Mouse (Mus musculus): ENCODE results near the gene Pgam1. TPM values are rescaled to one million over a fixed set of nuclear protein-coding genes. Genes with fewer than 3 reads are reported as not detected.
"Not testable (repeated sequence)": the region's sequence is repeated elsewhere in the genome, so short reads cannot be mapped to it uniquely, and the experiment has no call there.

The Pgam1 gene
- polyA plus RNA-seq (2012; rRNA removed) (465 and 490 TPM in 2 replicates), polyA plus RNA-seq (2014; fragmentation: Nextera tagmentation; extraction: Ambion mirVana) (543 and 562 TPM in 2 replicates)

DNA sequence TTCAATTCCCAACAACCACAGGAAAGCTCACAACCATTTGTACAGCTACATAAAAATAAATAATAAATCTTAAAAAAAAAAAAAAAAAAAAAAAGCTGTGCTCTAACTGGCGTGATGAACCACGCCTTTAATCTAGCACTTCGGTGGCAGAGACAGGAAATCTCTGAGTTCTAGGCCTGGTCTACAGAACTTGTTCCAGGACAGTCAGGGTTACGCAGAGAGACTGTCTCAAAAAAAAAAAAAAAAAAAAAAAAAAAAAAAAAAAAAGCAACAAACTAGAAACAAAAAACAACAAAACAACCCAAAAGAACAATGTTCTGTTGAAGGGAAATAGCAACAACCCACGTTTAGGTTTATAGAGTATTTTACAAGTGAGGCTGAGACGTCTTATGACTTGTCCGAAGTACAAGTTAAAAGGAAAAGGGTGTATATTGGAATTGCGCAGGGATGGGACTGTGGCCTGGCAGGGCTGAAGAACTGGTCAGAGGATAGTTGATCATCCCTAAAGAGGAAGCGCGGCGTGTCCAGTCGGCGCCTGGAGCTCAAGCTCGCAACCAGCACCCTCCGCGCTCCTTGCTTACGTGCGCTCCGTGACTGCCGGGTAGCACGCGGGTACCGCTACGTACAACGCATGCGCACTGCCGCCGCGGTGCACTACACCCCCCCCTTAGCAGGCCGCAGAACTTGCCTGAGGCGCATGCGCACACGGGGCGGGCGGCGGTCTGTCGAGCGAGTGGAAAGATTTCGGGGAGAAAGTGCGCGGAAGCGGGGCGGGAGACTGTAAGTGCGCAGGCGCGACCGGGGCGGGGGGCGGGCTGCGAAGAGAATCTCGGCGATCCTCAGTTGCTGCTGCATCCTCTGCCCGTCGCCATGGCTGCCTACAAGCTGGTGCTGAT is at the start of gene Pgam1:
Gene Pgam1, plus strand, starts transcription at position 746 of the 896 bp plus-strand sequence.
- ATAC-seq (ENCODE audit: low FRiP score, low read depth) (peak; percentile 95), DNase-seq (ENCODE audit: low spot score) (peak; percentile 97)
- H3K36me3 ChIP-seq (ENCODE audit: control insufficient read depth, insufficient read depth, low read length), result peaks cover 13% of the 10 kb centered on the region
- no peaks in the 10 kb centered on the region for H3K27me3 ChIP-seq (ENCODE audit: control insufficient read depth, insufficient read depth, low read length)
- H3K9ac ChIP-seq (ENCODE audit: low read depth, low read length, severe bottlenecking), result peak within 1 kb of the TSS; percentile 84
- H3K4me1 ChIP-seq (ENCODE audit: control insufficient read depth, insufficient read depth, low read length), result peaks cover 20% of the 10 kb centered on the region
- no peaks in the 10 kb centered on the region for H3K9me3 ChIP-seq (ENCODE audit: control insufficient read depth, low read length)
- peak within 1 kb of the TSS; percentile 91 for H3K4me3 ChIP-seq (replicated peaks; ENCODE audit: low read length)
- WGBS, result 7% methylated on average over 38 of the region's 54 CpGs
- peak within 1 kb of the TSS; percentile 66 for H3K4me2 ChIP-seq (replicated peaks; ENCODE audit: low read depth, low read length, severe bottlenecking)
- peak; percentile 75; the same call in 1 of the 2 replicates for TF ChIP-seq POLR2A (IDR thresholded peaks at IDR 0.05; ENCODE audit: borderline replicate concordance, extremely low read depth, insufficient read depth, insufficient read length)
- H3K27ac ChIP-seq (replicated peaks; ENCODE audit: low read depth, low read length), result peak within 1 kb of the TSS; percentile 69

DNA sequence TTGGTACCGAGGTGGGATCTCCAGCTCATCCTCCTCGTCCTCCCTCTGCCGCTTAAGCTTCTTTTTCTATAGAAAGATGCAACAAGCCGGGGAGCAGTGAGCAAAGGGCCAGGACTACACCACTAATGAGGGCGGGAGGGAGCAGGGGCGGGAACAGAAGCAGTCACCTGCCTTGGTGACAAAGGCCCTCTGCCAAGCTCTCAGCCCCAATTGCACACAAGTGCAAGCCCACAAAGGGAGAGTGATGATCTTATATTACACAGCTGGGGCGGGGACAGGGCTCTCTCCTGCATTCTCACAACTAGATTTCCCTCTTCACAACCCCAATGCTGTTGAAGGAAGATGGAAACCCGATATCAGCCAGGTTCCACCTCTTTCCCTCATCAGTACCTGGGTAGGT is 45.0 kb upstream of the Pgam1 start:
- no peak for TF ChIP-seq POLR2A (IDR thresholded peaks at IDR 0.05; ENCODE audit: borderline replicate concordance, extremely low read depth, insufficient read depth, insufficient read length)
- WGBS, result 90% methylated on average over 8 of the region's 8 CpGs
- ATAC-seq (ENCODE audit: low FRiP score, low read depth), result no peak

DNA sequence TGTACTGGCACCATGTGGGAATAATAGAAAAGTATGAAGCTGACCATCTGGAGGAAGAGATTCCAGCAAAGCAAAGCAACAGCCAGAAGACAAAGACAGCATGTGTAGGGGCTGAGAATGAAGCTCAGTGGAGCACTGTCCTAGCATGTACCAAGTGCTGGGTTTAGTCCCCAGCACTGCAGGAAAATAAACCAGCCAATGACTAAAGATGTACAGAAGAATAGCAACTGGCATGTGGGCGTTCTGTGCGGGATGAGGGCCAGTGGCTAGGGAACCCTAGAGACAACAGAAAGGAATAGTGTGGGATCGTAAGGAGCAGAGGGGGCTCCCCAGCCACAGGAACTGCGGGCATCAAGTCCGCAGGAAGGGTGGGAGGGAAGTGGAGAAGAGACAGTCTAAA is 42.4 kb upstream of the Pgam1 start:
- WGBS, result 99% methylated on average over 5 of the region's 5 CpGs
- no peak overlapping the region for H3K4me2 ChIP-seq (replicated peaks; ENCODE audit: low read depth, low read length, severe bottlenecking)
- no peaks in the 10 kb centered on the region for H3K9me3 ChIP-seq (ENCODE audit: control insufficient read depth, low read length)
- no peaks in the 10 kb centered on the region for H3K4me1 ChIP-seq (ENCODE audit: control insufficient read depth, insufficient read depth, low read length)
- no peak overlapping the region for H3K27ac ChIP-seq (replicated peaks; ENCODE audit: low read depth, low read length)
- H3K27me3 ChIP-seq (ENCODE audit: control insufficient read depth, insufficient read depth, low read length), result no peaks in the 10 kb centered on the region
- no peak overlapping the region for H3K9ac ChIP-seq (ENCODE audit: low read depth, low read length, severe bottlenecking)
- ATAC-seq (ENCODE audit: low FRiP score, low read depth) (no peak), DNase-seq (ENCODE audit: low spot score) (no peak)
- peaks cover 73% of the 10 kb centered on the region for H3K36me3 ChIP-seq (ENCODE audit: control insufficient read depth, insufficient read depth, low read length)
- TF ChIP-seq POLR2A (IDR thresholded peaks at IDR 0.05; ENCODE audit: borderline replicate concordance, extremely low read depth, insufficient read depth, insufficient read length), result no peak
- H3K4me3 ChIP-seq (replicated peaks; ENCODE audit: low read length), result no peak overlapping the region

More for the DNA sequence above, 45.0 kb upstream of the Pgam1 start:
- Histone ChIP-seq H3K9ac (ENCODE audit: low read depth, low read length, severe bottlenecking) (no peak overlapping the region), H3K36me3 (ENCODE audit: control insufficient read depth, insufficient read depth, low read length) (peaks cover 76% of the 10 kb centered on the region), H3K27me3 (ENCODE audit: control insufficient read depth, insufficient read depth, low read length) (no peaks in the 10 kb centered on the region), H3K4me1 (ENCODE audit: control insufficient read depth, insufficient read depth, low read length) (no peaks in the 10 kb centered on the region), H3K4me2 (replicated peaks; ENCODE audit: low read depth, low read length, severe bottlenecking) (no peak overlapping the region), H3K27ac (replicated peaks; ENCODE audit: low read depth, low read length) (no peak overlapping the region), H3K4me3 (replicated peaks; ENCODE audit: low read length) (no peak overlapping the region), H3K9me3 (ENCODE audit: control insufficient read depth, low read length) (no peaks in the 10 kb centered on the region)
- no peak for DNase-seq (ENCODE audit: low spot score)

DNA sequence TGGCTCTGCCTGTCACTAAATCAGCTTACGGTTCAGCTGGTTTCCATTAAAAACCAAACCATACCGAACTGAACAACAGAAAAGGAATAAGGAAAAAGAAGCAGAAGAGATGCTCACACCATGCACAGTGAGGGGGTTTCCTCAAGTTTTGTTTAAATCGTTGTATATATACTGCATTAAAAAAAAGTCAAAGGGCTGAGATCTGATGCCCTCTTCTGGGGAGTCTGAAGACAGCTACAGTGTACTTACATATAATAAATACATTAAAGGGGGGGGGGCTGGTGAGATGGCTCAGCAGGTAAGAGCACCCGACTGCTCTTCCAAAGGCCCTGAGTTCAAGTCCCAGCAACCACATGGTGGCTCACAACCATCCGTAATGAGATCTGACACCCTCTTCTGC is 41.8 kb upstream of the Pgam1 start:
- not testable (repeated sequence) for H3K4me2 ChIP-seq (replicated peaks; ENCODE audit: low read depth, low read length, severe bottlenecking); H3K9ac ChIP-seq (ENCODE audit: low read depth, low read length, severe bottlenecking); H3K4me3 ChIP-seq (replicated peaks; ENCODE audit: low read length); ATAC-seq (ENCODE audit: low FRiP score, low read depth); H3K27ac ChIP-seq (replicated peaks; ENCODE audit: low read depth, low read length); H3K4me1 ChIP-seq (ENCODE audit: control insufficient read depth, insufficient read depth, low read length); H3K9me3 ChIP-seq (ENCODE audit: control insufficient read depth, low read length); DNase-seq (ENCODE audit: low spot score); H3K27me3 ChIP-seq (ENCODE audit: control insufficient read depth, insufficient read depth, low read length)
- H3K36me3 ChIP-seq (ENCODE audit: control insufficient read depth, insufficient read depth, low read length), result peaks cover 74% of the 10 kb centered on the region
- WGBS, result 73% methylated on average over 5 of the region's 5 CpGs

DNA sequence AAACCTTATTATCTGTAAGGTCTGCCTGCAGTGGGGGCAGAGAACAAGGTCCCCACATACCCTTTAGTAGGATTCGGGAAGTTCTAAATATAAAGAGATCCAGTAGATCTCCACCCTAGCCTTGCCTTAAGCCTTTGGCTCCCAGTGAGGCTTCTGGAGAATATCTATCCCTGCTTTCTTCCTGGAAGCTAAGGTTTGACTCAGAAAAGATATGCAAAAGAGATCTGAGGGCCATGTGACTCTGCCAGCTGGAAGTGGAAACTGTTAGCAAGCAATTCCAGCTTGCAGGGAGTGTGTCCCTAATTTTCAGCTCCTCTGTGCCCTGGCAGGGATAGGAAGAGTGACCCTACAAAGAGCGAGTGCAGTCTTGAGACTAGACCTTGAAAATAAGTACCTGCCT is 39.4 kb upstream of the Pgam1 start:
- Histone ChIP-seq H3K4me2 (replicated peaks; ENCODE audit: low read depth, low read length, severe bottlenecking) (no peak overlapping the region), H3K27me3 (ENCODE audit: control insufficient read depth, insufficient read depth, low read length) (no peaks in the 10 kb centered on the region), H3K9ac (ENCODE audit: low read depth, low read length, severe bottlenecking) (no peak overlapping the region), H3K9me3 (ENCODE audit: control insufficient read depth, low read length) (no peaks in the 10 kb centered on the region), H3K27ac (replicated peaks; ENCODE audit: low read depth, low read length) (no peak overlapping the region), H3K36me3 (ENCODE audit: control insufficient read depth, insufficient read depth, low read length) (peaks cover 65% of the 10 kb centered on the region), H3K4me1 (ENCODE audit: control insufficient read depth, insufficient read depth, low read length) (no peaks in the 10 kb centered on the region), H3K4me3 (replicated peaks; ENCODE audit: low read length) (no peak overlapping the region)
- WGBS, result 97% methylated on average over 2 of the region's 2 CpGs
- ATAC-seq (ENCODE audit: low FRiP score, low read depth) (no peak), DNase-seq (ENCODE audit: low spot score) (no peak)
- TF ChIP-seq POLR2A (IDR thresholded peaks at IDR 0.05; ENCODE audit: borderline replicate concordance, extremely low read depth, insufficient read depth, insufficient read length), result no peak
